Mouse (Mus musculus): ENCODE results near the gene Gm20388. TPM values are rescaled to one million over a fixed set of nuclear protein-coding genes. Genes with fewer than 3 reads are reported as not detected.
A peak's percentile ranks its signal among the peaks of the same experiment; 100 is the strongest.

Gm20388 gene
- total RNA-seq, 2 experiments from 2014 or later: 4.4 to 7.8 TPM

DNA sequence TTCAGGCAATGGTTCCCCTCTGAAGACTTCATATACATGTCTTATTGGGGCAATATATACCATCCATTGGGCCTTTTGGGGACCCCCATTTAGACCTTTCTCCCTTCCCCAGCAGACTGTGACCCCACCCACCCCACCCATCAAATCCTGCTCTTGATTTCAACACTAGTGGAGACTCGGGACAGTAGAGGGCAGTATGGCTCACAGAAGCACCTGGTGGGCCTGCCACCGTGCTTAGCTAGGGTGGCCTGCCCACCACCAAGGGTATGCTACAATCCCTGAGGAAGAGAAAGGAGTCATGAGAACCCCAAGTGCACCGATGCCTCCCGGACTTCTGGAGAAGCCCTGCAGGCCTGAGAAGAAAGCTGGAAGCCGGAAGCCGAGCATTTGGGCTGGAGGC lies 2428.2 kb downstream of the Gm20388 start:
- DNase-seq (ENCODE audit: low spot score in 2 of 2): no peak

DNA sequence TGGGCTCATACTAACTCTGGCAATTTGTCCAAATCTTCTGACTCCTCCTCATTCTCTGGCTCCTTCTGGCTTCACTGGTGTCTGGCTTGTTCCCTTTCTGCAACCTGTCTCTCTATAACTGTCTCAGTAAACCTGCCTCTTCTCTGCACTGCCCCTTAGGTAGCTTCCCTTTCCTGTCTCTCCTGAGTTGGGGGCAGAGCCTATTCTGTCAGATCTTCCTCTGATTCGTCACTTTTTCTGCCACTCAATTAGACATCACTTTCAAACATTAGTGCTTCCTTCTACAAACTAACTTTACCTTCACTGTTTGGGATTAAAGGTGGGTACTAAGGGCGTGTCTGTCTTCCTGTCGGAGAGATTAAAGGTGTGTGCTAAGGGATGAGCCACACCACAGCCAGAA lies 2430.1 kb downstream of the Gm20388 start:
- no peak for DNase-seq (ENCODE audit: low spot score in 2 of 2)

DNA sequence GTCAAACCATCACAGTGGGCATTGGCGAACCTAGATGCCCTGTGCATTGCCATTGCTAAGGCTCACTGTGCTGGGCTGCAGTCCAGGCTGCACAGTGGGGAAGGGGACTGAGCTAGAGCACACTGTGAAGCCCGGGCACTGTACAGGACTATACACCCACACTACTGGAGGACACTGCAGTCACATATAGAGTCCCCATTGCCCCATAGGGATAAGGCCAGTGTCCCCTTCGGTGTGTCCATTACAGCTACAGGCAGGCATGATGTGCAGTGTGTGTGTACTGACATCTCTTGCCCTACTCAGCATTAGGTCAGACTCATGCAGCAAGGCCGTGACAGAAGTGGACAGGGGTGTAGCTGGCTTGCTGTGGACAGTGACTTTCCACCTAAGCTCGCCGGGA lies 2431.1 kb downstream of the Gm20388 start:
- DNase-seq (ENCODE audit: low spot score in 2 of 2): no peak

DNA sequence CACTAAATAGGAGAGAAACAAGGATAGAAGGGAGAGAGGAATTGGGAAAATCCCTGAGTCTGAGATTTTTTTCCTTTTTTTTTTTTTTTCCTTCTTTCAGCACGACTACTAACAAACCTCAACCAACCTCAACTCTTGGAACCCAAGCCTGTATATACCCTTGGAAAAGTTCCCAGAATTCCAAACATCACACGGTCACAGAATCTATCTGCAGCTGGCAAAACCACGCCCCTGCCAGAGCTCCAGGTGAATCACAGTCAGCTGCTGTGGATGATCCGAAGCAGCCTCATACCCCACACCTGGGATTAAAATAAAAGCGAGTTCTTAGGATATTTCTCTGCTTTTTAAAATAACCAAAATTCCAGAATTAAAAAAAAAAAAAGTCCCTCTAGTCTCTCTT lies 2431.7 kb downstream of the Gm20388 start:
- DNase-seq (ENCODE audit: low spot score in 2 of 2): no peak

DNA sequence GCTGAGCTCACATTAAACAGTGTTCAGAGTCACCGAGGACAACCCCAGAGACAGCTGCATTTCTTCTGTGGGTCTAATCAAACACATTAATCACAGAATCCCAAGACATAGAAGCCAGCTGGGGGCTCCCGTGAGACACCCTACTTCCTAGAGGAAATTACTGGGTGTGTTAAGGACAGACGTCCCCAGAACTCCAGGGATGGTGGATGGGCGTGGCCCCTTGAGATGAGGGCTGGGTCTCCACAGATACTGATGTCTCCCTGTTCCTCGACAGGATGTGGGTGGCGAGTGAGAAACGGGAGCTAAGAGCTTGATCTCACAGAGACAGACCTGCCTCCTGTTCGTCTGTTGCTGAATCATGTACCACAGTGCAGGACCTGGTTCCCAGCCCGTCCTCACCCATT lies 2432.2 kb downstream of the Gm20388 start:
- DNase-seq (ENCODE audit: low spot score in 2 of 2): peak; percentile 42 to 50

DNA sequence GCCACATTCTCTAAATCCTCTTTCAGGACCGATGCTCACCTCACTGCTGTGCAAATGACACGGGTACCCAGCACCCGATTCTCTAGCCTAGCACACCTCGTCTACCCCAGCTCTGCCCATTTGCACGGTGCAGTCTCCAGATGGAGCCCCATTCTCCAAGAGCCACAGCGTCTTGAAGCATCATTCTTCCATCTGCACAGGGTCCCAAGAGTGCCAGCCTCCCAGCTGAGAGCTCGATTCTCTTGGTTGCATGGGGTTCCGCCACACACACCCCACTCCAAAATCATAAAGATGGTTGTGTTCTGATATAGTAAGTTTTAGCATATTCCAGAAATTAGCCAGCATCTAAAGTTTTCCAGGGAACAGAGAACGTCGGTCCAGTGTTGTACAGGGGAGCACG lies 2432.7 kb downstream of the Gm20388 start:
- no peak for DNase-seq (ENCODE audit: low spot score in 2 of 2)

DNA sequence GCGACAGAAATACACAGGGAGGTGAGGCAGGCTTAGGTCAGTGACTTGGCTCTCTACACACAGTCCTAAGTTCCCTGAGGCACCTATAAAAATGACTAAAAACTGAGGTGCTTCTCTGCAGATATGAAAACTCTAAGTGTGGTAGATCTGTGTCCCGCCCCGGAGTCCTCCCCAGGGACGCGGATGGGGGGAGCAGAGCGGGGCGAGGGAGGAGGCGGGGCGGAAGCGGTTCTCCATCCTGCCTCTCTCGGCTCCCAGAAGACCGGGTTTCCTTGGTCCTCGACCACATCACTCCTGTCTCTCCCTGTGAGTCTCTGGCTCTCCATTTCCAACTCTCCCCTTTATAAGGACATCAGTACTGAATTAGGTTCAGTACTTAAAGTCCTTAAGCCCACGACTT lies 2433.1 kb downstream of the Gm20388 start:
- no peak for DNase-seq (ENCODE audit: low spot score in 2 of 2)

DNA sequence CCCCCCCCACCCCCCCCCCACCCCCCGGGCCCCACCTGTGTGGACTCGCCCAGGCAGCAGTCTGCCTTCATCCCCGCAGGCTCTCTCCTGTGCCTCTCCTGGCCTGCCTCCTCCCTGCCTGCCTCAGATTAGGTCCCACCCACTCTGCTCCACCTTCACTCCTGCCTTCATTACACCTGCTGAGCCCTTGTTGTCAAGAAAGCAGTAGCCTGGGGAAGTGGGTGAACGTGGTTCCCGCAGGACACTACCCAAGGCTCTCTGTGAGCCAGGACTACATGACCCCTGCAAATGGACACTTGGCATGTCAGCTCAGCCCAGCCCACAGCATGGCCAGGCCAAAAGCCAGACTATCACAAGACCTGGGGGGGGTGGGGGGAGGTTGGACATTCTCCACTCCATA lies 2433.6 kb downstream of the Gm20388 start:
- no peak for DNase-seq (ENCODE audit: low spot score in 2 of 2)

DNA sequence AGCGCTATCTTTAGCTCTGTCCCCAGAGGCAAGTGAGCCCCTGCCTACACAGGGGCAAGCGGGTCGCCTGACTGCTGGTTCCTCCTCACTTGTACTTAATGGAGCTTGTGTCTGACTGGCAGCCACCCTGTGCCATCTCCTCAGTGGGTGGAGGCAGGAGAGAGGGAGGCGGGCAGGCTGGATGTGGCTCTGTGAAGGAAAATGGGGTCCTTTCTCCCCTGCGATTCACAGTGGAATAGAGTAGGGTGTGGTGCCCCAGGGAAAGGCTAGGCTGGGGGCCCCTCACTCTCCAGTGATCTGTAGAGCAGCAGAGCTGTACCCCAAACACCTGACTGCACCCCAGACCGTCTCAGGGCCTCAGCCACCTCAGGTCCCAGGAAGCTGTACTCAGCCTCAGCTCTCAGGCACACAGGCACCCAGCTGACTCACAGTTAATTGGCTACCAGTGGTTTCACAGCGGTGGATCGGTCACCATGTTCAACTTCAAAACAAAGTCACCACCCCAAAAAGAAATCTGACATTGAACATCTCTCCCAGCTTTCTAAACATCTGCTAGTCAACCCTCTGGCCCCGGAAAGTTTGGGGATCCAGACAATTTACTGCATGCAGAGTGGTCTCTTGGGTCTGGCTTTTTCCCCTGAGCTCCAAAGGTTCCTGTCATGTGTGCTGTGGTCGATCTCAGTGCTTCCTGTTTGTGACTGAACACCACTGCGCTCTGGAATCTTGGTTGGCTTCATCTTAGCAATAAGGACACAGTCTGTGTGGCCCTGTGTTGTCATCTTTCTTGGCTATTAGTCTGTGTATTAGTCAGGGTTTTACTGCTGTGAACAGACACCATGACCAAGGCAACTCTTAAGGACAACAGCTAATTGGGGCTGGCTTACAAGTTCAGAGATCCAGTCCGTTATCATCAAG lies 2434.8 kb downstream of the Gm20388 start:
- DNase-seq (ENCODE audit: low spot score in 2 of 2): no peak

DNA sequence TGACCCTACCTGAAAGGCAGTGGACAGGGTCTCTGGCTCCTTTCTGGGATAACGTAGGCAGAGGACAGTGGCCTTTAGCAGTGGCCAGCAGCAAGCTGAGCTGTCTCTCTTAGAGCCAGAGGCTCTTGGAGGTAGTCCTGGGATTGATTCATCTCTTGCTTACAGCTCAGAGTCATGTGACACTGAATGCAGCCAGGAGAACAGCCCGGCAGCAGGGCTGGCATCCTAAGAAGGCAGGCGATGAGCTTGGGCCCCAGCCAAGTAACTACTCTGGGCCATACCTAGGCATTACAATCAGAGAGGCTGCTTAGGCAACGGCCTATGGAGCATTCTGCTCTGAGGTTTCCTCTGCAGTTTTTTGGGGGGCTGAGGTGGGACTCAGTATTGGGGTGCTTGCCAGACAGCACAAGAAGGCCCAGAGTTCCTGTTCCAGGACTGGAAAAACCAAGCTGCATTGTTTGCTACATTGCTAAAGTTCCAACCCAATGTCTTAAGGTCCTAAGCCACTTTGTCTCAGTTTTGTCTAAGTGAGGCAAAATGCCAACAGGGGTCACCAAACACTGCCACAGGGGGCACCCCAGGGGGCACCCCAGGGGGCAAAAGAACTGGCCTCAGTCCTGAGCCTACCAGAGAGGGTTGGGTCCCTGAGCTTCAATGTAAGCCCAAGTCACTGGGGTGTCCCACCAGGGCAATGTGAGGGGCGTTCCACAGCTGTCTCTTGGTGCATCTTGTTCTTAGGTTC lies 2437.3 kb downstream of the Gm20388 start:
- DNase-seq (ENCODE audit: low spot score in 2 of 2): peak; percentile 72 to 73

DNA sequence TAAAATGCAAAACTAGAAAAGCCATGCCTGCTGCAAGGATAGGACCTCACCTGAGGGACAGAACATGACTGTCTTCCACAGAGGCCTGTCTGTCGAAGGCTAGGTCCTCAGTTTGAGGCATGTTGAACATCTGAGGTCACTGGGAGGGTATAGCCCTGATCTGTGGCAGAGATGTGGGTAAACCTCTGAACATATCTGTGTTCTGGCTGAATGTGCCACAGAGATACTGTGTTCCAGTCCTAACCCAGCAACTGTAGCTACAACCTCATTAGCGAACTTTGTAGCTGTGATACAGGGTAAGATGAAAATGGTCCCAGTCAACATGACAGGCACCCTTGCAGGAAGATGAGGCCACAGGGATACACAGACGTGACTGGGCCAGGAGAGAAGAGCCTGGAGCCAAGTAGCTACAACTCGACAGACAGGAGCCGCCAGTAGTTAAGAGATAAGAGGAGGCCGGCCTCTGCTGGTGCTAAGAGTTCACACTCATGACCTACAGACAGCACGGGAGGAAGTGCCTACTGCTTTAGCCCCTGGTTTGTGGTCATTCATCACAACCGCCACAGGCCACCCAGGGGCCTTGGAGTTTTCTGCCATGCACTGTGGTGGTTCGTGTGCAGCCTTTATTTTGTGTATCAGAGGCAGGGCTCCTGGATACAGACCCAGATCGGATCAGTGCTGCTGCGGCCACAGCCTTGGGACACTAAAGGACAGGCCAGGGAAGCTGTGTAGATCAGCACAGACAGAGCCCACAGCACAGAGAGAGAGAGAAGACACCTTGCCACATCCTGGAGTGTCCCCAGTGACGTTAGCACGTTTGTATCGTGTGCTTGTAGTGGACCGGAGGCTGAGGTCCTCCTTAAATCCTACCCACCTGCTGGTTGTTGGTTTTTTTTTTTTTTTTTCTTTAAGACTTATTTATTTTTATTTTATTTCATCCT lies 2439.0 kb downstream of the Gm20388 start:
- no peak for DNase-seq (ENCODE audit: low spot score in 2 of 2)

DNA sequence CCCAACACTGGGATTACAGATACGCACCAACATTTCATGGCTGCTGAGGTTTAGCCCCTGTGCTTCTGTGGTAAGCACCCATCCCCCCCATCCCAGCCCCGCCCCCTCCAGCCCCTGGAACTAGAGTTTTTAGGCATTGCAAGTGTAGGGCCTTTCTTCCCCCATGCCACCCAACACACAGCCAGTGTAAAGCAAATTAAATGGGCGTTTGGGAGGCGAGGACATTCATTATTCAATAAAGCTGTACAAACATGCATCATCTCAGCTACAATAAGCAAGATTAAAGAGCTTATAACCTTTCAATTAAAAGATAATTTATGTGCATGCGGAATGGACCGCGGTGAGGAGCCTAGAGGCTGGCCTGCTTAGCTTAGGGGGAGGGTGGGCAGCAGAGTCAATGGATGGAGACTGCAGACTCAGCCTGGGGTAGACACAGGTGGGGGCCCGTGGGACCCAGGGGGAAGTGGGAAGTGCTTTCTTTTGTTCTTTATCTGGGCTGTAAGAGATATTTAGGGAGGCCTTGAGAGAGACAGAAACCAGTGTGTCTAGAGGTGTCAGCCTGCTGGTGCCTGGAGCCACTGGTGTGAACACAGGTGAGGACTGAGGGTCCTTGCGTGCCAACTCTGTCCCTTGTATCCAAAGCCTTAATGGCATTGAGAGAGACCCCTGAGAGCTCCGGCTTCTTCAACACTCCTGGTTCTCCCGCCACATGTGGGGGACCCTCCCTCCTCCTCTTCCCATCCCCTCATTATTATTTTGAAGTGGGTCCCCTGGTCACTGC lies 2439.9 kb downstream of the Gm20388 start:
- DNase-seq (ENCODE audit: low spot score in 2 of 2): no peak

DNA sequence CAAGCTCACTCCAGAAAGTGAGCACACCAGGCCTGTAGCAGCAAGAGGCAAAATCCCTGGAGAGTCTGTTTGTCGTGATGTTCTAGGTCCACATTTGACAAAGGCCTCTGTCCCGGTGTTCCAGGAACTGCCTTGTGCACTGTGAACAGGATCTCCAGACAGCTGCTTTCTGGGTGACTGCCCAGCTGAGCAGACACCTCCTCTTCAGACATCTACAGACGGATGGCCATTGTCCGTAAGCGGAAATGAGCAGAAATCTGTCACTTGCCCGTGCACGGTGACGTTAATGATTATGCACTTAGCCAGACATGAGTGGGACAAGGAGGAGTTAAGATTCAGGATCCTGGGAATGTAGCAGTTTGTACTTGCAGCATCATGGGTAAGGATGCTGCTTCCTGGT lies 2443.5 kb downstream of the Gm20388 start:
- DNase-seq (ENCODE audit: low spot score in 2 of 2): no peak

DNA sequence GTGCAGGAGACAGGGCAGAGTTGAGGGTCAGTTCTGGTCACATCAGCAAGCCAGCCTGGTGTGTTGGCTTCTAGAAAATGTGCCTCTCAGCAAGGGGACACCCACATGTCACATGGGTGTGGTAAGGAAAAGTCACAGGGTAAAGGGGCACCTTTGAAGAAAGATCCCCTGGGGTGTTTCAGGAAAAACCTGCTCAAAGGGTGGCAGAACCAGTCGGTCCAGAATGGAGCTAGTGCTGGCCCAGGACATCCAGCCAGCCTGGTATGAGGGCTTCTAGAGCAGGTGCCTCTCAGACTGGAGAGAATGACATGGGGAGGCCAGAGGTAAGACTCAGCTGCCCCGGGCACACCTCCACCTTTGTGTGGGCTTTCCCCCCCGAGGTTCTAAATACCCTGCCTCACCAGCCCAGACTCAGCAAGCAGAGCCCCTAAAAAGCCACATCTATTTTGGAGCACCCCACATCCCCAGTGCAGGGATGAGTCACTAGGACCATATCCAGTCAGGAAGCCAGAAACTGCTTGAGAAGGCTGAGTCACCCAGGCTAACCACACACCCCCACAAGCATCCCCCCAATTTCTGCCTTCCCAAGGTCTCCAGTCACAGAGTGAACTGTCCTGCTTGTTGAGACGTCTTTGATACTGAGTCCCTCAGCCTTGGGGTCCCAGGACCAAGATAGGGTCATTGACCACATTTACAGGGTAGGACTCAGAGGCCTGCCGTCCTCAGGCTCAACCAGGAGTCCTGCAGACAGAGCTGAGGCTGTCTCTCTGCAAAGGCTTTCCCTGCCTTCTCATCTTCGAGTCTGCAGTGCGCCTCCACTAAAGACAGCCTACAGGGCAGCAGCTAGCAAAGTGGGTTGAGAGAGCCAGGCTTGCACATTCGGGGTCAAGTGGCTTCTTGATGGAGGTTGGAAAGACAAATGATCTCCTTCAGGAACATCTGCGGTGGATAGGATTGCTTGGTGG lies 2445.3 kb downstream of the Gm20388 start:
- DNase-seq (ENCODE audit: low spot score in 2 of 2): peak; percentile 65 to 80

DNA sequence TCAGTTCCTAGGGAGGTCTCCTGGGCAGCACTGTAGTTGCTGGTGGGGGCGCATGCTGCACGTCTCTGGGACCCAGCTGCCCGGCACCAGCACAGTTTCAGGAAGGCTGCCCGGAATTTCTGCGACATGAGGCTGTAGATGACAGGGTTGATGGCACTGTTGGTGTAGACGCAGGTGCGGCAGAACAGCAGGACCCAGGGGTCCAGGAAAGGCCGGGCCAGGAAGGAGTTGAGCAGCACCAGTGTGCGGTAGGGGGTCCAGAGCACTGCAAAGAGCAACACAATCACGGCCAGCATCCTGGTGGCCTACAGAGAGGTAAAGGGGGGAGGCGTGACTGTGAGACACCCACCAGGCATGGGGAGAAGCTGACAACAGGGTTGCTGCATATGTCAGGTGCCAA lies 2446.6 kb downstream of the Gm20388 start:
- DNase-seq (ENCODE audit: low spot score in 2 of 2): no peak

DNA sequence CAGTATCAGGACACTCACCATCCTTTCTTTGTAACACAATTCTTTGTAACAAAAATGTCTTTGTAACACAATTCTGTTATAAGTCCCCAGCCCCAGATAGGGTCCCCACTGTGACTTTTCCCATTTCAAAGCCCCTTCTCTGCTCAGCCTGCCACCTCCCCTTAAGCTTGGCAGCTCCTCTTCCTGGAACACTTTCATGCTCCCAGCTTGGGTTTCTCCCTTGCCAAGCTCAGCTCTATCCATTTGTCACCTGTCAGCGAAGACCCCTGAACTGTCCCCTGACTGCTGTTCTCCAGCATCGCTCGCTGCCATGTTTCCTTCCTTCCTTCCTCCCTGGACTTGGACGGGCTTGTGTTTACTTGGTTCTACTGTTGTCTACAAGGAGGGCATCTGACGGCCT lies 2447.0 kb downstream of the Gm20388 start:
- DNase-seq (ENCODE audit: low spot score in 2 of 2): no peak

DNA sequence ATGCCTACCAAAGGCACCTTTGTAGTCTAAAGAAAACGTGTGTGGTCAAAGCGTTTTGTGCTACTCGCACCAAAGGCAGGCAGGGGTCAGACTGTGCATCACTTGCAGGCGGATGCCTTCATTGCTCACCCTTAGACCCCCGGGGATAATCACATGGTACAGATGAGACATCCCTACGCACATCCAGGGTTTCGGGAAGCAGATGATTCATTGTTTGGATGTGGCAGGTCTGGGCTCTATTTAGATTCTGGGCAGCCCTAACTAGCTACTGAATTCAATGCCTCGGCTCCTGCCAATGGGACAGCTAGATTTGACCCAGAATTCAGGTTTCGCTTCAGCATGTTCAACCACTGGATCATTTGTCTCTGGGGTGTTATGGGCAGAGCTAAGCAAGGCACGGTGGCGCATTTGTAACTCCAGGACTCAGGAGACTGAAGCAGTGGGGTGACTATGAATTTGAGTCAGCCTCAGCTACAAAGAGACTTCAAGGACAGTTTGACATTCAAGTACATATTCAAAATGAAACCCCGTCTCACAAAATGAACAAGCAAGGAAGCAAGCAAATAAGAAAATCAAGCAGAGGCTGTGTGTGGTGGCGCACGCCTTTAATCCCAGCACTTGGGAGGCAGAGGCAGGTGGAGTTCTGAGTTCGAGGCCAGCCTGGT lies 2448.6 kb downstream of the Gm20388 start:
- no peak for DNase-seq (ENCODE audit: low spot score in 2 of 2)

DNA sequence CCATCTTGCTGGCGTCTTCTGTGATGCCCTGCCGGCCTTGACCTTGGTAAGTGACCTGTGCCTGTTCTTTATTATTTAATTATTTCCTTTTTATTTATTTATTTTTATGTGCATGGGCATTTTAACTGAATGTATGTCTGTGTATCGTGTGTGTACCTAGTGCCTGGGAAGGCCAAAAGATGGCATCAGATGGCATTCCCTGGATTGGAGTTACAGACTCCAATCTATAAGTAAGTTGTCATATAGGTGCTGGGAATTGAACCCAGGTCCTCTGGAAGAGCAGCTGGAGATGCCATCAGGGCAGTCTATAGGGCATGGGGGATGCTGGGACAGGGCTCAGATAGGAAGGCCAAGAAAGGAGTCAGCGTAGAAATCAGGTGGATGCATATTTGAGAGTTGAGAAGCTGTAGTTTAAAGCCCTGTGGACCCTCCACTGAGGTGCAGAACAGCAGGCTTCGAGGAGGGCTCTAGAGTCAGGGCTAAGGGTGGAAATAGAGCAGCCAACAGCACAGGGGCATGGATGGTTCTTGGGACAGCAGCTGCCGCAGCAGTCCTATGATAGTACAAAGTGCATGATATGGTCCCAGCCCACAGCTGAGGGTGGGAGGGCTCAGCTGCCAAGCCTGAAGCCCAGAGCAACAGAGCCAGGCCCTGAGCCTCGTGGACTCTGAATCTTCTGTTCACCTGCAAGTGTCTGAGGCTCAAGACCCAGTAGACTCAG lies 2450.2 kb downstream of the Gm20388 start, which contains the start of gene Trhr2:
TSS of gene Trhr2 (minus strand) at position 51 of the 721 bp plus-strand sequence.
- no peak for DNase-seq (ENCODE audit: low spot score in 2 of 2)
